Mouse (Mus musculus): Measurements from ENCODE around the gene Olfr917. TPM values are rescaled to one million over a fixed set of nuclear protein-coding genes. Genes with fewer than 3 reads are reported as not detected.

Olfr917 gene
- polyA plus RNA-seq (2015; fragmentation: Nextera tagmentation; extraction: Ambion mirVana): not detected in 2 replicates

- Histone ChIP-seq H3K4me1 (ENCODE audit: control insufficient read depth, insufficient read depth, low read length) (no peaks in the 10 kb centered on the region), H3K36me3 (ENCODE audit: control insufficient read depth, insufficient read depth, low read length) (no peaks in the 10 kb centered on the region), H3K4me2 (ENCODE audit: low read depth, low read length) (no peak within 1 kb of the TSS), H3K4me3 (replicated peaks; ENCODE audit: low read length) (no peak within 1 kb of the TSS), H3K9me3 (replicated peaks; ENCODE audit: control insufficient read depth, low read length) (no peaks in the 10 kb centered on the region), H3K27me3 (ENCODE audit: control insufficient read depth, insufficient read depth, low read length) (no peaks in the 10 kb centered on the region), H3K27ac (ENCODE audit: low read length) (no peak within 1 kb of the TSS), H3K9ac (ENCODE audit: low read length) (no peak within 1 kb of the TSS)
- no peak for ATAC-seq (ENCODE audit: insufficient read depth, low FRiP score)
- 61% methylated on average over 1 of the region's 1 CpGs for WGBS
Observed at GRCm38 (mm10) chr9:38665742-38666141, at the start of gene Olfr917. Olfr917 (minus strand) TSS chr9:38665842.

- H3K9me3 ChIP-seq (replicated peaks; ENCODE audit: control insufficient read depth, low read length): no peaks in the 10 kb centered on the region
- no peaks in the 10 kb centered on the region for H3K4me1 ChIP-seq (ENCODE audit: control insufficient read depth, insufficient read depth, low read length)
- no peak within 1 kb of the TSS for H3K9ac ChIP-seq (ENCODE audit: low read length)
- no peaks in the 10 kb centered on the region for H3K36me3 ChIP-seq (ENCODE audit: control insufficient read depth, insufficient read depth, low read length)
- H3K4me2 ChIP-seq (ENCODE audit: low read depth, low read length): no peak within 1 kb of the TSS
- H3K27me3 ChIP-seq (ENCODE audit: control insufficient read depth, insufficient read depth, low read length): no peaks in the 10 kb centered on the region
- H3K4me3 ChIP-seq (replicated peaks; ENCODE audit: low read length): no peak within 1 kb of the TSS
- no peak for ATAC-seq (ENCODE audit: insufficient read depth, low FRiP score)
- WGBS: 80% methylated on average over 2 of the region's 2 CpGs
- H3K27ac ChIP-seq (ENCODE audit: low read length): no peak within 1 kb of the TSS
Observed at GRCm38 (mm10) chr9:38674501-38674900, 8.9 kb upstream of the Olfr917 start, which contains the start of gene Olfr918. Olfr918 (minus strand) TSS chr9:38674601.

GRCm38 (mm10) chr9:38672887-38673286 is 7.2 kb upstream of the Olfr917 start:
- Histone ChIP-seq H3K9me3 (replicated peaks; ENCODE audit: control insufficient read depth, low read length) (no peaks in the 10 kb centered on the region), H3K4me1 (ENCODE audit: control insufficient read depth, insufficient read depth, low read length) (no peaks in the 10 kb centered on the region), H3K4me3 (replicated peaks; ENCODE audit: low read length) (no peak overlapping the region), H3K27me3 (ENCODE audit: control insufficient read depth, insufficient read depth, low read length) (no peaks in the 10 kb centered on the region), H3K27ac (ENCODE audit: low read length) (no peak overlapping the region), H3K4me2 (ENCODE audit: low read depth, low read length) (no peak overlapping the region), H3K9ac (ENCODE audit: low read length) (no peak overlapping the region), H3K36me3 (ENCODE audit: control insufficient read depth, insufficient read depth, low read length) (no peaks in the 10 kb centered on the region)
- whole genome bisulfite sequencing: 73% methylated on average over 2 of the region's 2 CpGs
- no peak for ATAC-seq (ENCODE audit: insufficient read depth, low FRiP score)

GRCm38 (mm10) chr9:38659775-38660174 is 5.9 kb downstream of the Olfr917 start, which contains the start of gene Olfr916:
Olfr916 (minus strand) TSS chr9:38659875.
- no peak within 1 kb of the TSS for H3K4me2 ChIP-seq (ENCODE audit: low read depth, low read length)
- H3K9me3 ChIP-seq (replicated peaks; ENCODE audit: control insufficient read depth, low read length): no peaks in the 10 kb centered on the region
- ATAC-seq (ENCODE audit: insufficient read depth, low FRiP score): no peak
- H3K4me1 ChIP-seq (ENCODE audit: control insufficient read depth, insufficient read depth, low read length): no peaks in the 10 kb centered on the region
- no peaks in the 10 kb centered on the region for H3K36me3 ChIP-seq (ENCODE audit: control insufficient read depth, insufficient read depth, low read length)
- WGBS: 71% methylated on average over 1 of the region's 1 CpGs
- no peaks in the 10 kb centered on the region for H3K27me3 ChIP-seq (ENCODE audit: control insufficient read depth, insufficient read depth, low read length)
- H3K4me3 ChIP-seq (replicated peaks; ENCODE audit: low read length): no peak within 1 kb of the TSS
- H3K27ac ChIP-seq (ENCODE audit: low read length): no peak within 1 kb of the TSS
- no peak within 1 kb of the TSS for H3K9ac ChIP-seq (ENCODE audit: low read length)

DNA sequence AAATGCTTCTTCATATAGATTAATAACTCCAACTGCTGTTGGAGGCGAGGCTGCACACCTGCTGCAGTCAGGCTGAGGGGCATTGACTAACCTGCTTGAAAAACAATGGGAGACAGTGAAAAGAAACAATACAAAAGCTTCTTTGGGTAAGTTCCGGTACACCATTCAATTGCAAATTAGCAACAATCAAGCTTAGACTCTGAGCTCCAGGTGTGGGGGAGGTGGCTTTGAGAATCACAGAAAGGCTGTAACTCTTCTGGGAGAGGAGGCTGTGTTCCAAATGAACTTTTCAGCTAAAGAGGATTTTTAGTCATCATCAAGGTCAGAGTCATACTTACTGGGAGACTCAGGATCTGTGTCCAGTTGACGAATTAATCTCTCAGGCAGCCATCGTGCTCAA is 33.2 kb downstream of the Olfr917 start:
- 83% methylated on average over 4 of the region's 4 CpGs for WGBS
- no peak overlapping the region for H3K9ac ChIP-seq (ENCODE audit: low read length)
- no peak overlapping the region for H3K4me2 ChIP-seq (ENCODE audit: low read depth, low read length)
- H3K36me3 ChIP-seq (ENCODE audit: control insufficient read depth, insufficient read depth, low read length): no peaks in the 10 kb centered on the region
- no peaks in the 10 kb centered on the region for H3K9me3 ChIP-seq (replicated peaks; ENCODE audit: control insufficient read depth, low read length)
- no peak for ATAC-seq (ENCODE audit: insufficient read depth, low FRiP score)
- no peaks in the 10 kb centered on the region for H3K4me1 ChIP-seq (ENCODE audit: control insufficient read depth, insufficient read depth, low read length)
- no peak overlapping the region for H3K4me3 ChIP-seq (replicated peaks; ENCODE audit: low read length)
- H3K27ac ChIP-seq (ENCODE audit: low read length): no peak overlapping the region
- no peaks in the 10 kb centered on the region for H3K27me3 ChIP-seq (ENCODE audit: control insufficient read depth, insufficient read depth, low read length)

Other genes with a start within 250 kb of the Olfr917 start
- gene Olfr901, start 236.4 kb downstream of the Olfr917 start, polyA plus RNA-seq (2015; fragmentation: Nextera tagmentation; extraction: Ambion mirVana): not detected in 2 replicates
- gene Olfr902, start 218.2 kb downstream of the Olfr917 start, polyA plus RNA-seq (2015; fragmentation: Nextera tagmentation; extraction: Ambion mirVana): not detected in 2 replicates
- gene Olfr904, start 202.7 kb downstream of the Olfr917 start, polyA plus RNA-seq (2015; fragmentation: Nextera tagmentation; extraction: Ambion mirVana): not detected in 2 replicates
- gene Olfr905, start 194.7 kb downstream of the Olfr917 start, polyA plus RNA-seq (2015; fragmentation: Nextera tagmentation; extraction: Ambion mirVana): not detected in 2 replicates
- not detected in 2 replicates for gene Olfr906, start 178.8 kb downstream of the Olfr917 start, polyA plus RNA-seq (2015; fragmentation: Nextera tagmentation; extraction: Ambion mirVana)
- gene Olfr907, start 170.0 kb downstream of the Olfr917 start, polyA plus RNA-seq (2015; fragmentation: Nextera tagmentation; extraction: Ambion mirVana): not detected in 2 replicates
- gene Olfr911-ps1, start 144.3 kb downstream of the Olfr917 start, polyA plus RNA-seq (2015; fragmentation: Nextera tagmentation; extraction: Ambion mirVana): not detected in 2 replicates
- gene Olfr910, start 128.0 kb downstream of the Olfr917 start, polyA plus RNA-seq (2015; fragmentation: Nextera tagmentation; extraction: Ambion mirVana): not detected in 2 replicates
- not detected in 2 replicates for gene Olfr912, start 85.7 kb downstream of the Olfr917 start, polyA plus RNA-seq (2015; fragmentation: Nextera tagmentation; extraction: Ambion mirVana)
- gene Olfr913, start 73.1 kb downstream of the Olfr917 start, polyA plus RNA-seq (2015; fragmentation: Nextera tagmentation; extraction: Ambion mirVana): not detected in 2 replicates
- gene Olfr914, start 60.7 kb downstream of the Olfr917 start, polyA plus RNA-seq (2015; fragmentation: Nextera tagmentation; extraction: Ambion mirVana): not detected in 2 replicates
- not detected in 2 replicates for gene Olfr916, start 6.0 kb downstream of the Olfr917 start, polyA plus RNA-seq (2015; fragmentation: Nextera tagmentation; extraction: Ambion mirVana)
- gene Olfr918, start 8.8 kb upstream of the Olfr917 start, polyA plus RNA-seq (2015; fragmentation: Nextera tagmentation; extraction: Ambion mirVana): not detected in 2 replicates
- gene Olfr919, start 37.8 kb upstream of the Olfr917 start, polyA plus RNA-seq (2015; fragmentation: Nextera tagmentation; extraction: Ambion mirVana): not detected in 2 replicates
- 25.2 and 26.6 TPM in 2 replicates for gene Vwa5a, start 52.4 kb upstream of the Olfr917 start, polyA plus RNA-seq (2015; fragmentation: Nextera tagmentation; extraction: Ambion mirVana)
- gene Olfr920, start 86.5 kb upstream of the Olfr917 start, polyA plus RNA-seq (2015; fragmentation: Nextera tagmentation; extraction: Ambion mirVana): 0.03 TPM in 1 of 2 replicates, not detected in the other
- gene Olfr921, start 107.2 kb upstream of the Olfr917 start, polyA plus RNA-seq (2015; fragmentation: Nextera tagmentation; extraction: Ambion mirVana): not detected in 2 replicates
- gene Olfr922, start 148.8 kb upstream of the Olfr917 start, polyA plus RNA-seq (2015; fragmentation: Nextera tagmentation; extraction: Ambion mirVana): not detected in 2 replicates
- gene Olfr923, start 160.7 kb upstream of the Olfr917 start, polyA plus RNA-seq (2015; fragmentation: Nextera tagmentation; extraction: Ambion mirVana): not detected in 2 replicates
- not detected in 2 replicates for gene Olfr924, start 178.6 kb upstream of the Olfr917 start, polyA plus RNA-seq (2015; fragmentation: Nextera tagmentation; extraction: Ambion mirVana)
- not detected in 2 replicates for gene Olfr26, start 189.2 kb upstream of the Olfr917 start, polyA plus RNA-seq (2015; fragmentation: Nextera tagmentation; extraction: Ambion mirVana)
- not detected in 2 replicates for gene Olfr926, start 211.3 kb upstream of the Olfr917 start, polyA plus RNA-seq (2015; fragmentation: Nextera tagmentation; extraction: Ambion mirVana)

Measured in stomach, embryonic 16.5 days (tissue).